In the genomic region with DNA sequence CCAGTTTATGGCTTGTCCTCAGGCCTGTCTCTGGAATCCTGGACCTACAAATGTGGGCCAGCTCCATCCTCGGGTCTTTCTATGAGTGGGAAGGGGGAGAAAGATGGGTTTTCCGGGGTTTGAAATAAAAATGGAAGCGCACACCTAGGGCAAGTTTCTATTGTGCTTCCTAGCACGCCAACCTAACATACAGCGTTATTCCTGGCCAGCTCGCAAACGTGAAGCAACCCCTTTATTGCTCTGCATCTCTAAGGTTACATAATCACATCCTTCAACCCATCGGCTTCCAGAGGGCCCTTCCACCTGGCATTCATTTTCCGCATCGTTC, we compare ENCODE assay signal across 8 mouse cellular contexts. TPM values are rescaled to one million over a fixed set of nuclear protein-coding genes. Genes with fewer than 3 reads are reported as not detected.
DNase-seq lines count a peak whose midpoint lies in the region; ATAC-seq and TF ChIP-seq lines count a peak whose summit lies in the region.

No protein-coding gene starts in this region.

- 25% methylated on average over 10 of the region's 10 CpGs for WGBS in heart, adult 2 months
- 14% methylated on average over 10 of the region's 10 CpGs for WGBS in forebrain, embryonic 15.5 days
- 14% methylated on average over 10 of the region's 10 CpGs for WGBS in liver, embryonic 14.5 days (ENCODE audit: insufficient replicate concordance)

- H3K27me3 ChIP-seq in heart, adult 2 months (ENCODE audit: control insufficient read depth, insufficient read depth, low read length), result peaks cover 7% of the 10 kb centered on the region; the same call in 1 of the 2 replicates
- H3K27me3 ChIP-seq in forebrain, embryonic 15.5 days, result peaks cover 25% of the 10 kb centered on the region
- peaks cover 29% of the 10 kb centered on the region for H3K27me3 ChIP-seq in liver, embryonic 14.5 days (ENCODE audit: control insufficient read depth, insufficient read depth, low read length)

- H3K4me2 ChIP-seq in forebrain, embryonic 15.5 days (replicated peaks), result peak overlapping the region; percentile 96
- peak overlapping the region; percentile 69 for H3K4me2 ChIP-seq in liver, embryonic 14.5 days (ENCODE audit: low read depth)

- ATAC-seq in CD4-positive, CD25-positive, alpha-beta regulatory T cell, adult 4 months, result peak; percentile 19
- ATAC-seq in forebrain, embryonic 15.5 days (replicated peaks), result no peak
- ATAC-seq in liver, embryonic 14.5 days (ENCODE audit: insufficient read depth), result no peak

- H3K27ac ChIP-seq in heart, adult 2 months, result no peak overlapping the region
- no peak overlapping the region for H3K27ac ChIP-seq in forebrain, embryonic 15.5 days (replicated peaks)
- H3K27ac ChIP-seq in liver, embryonic 14.5 days, result no peak overlapping the region

- no peaks in the 10 kb centered on the region for H3K36me3 ChIP-seq in heart, adult 2 months (ENCODE audit: control insufficient read depth, insufficient read depth, low read length)
- H3K36me3 ChIP-seq in forebrain, embryonic 15.5 days, result no peaks in the 10 kb centered on the region
- H3K36me3 ChIP-seq in liver, embryonic 14.5 days (replicated peaks; ENCODE audit: control insufficient read depth, insufficient read depth, low read depth), result no peaks in the 10 kb centered on the region

- peaks cover 2% of the 10 kb centered on the region for H3K4me1 ChIP-seq in heart, adult 2 months (ENCODE audit: control insufficient read depth, insufficient read depth, low read length)
- H3K4me1 ChIP-seq in forebrain, embryonic 15.5 days, result peaks cover 18% of the 10 kb centered on the region
- H3K4me1 ChIP-seq in liver, embryonic 14.5 days (replicated peaks; ENCODE audit: control insufficient read depth in 2 of 2, insufficient read depth in 2 of 2, low read length in 1 of 2), result peaks cover 0 to 4% of the 10 kb centered on the region in 2 experiments; a peak in 1 of 4 replicates

- H3K79me2 ChIP-seq in heart, adult 2 months (replicated peaks; ENCODE audit: control insufficient read depth, insufficient read depth, low read length), result no peaks in the 10 kb centered on the region

- H3K9me3 ChIP-seq in forebrain, embryonic 15.5 days, result no peaks in the 10 kb centered on the region
- H3K9me3 ChIP-seq in liver, embryonic 14.5 days (ENCODE audit: control insufficient read depth, low read length), result no peaks in the 10 kb centered on the region

- intact Hi-C loops in heart, adult 2 months (cut with DNase I), result loop anchor here (5.0 kb wide), 2 partner anchors 46 to 411 kb away; no protein-coding TSS in a partner anchor

- peak overlapping the region; percentile 55 for H3K4me3 ChIP-seq in heart, adult 2 months
- peak overlapping the region; percentile 53 for H3K4me3 ChIP-seq in forebrain, embryonic 15.5 days
- peak overlapping the region; percentile 1 to 51; a peak in 3 of 4 replicates for H3K4me3 ChIP-seq in liver, embryonic 14.5 days (ENCODE audit: insufficient read depth in 1 of 2, low read depth in 2 of 2, low read length in 2 of 2)

- no peak overlapping the region for H3K9ac ChIP-seq in heart, adult 2 months (ENCODE audit: low read depth, low read length)
- no peak overlapping the region for H3K9ac ChIP-seq in forebrain, embryonic 15.5 days (replicated peaks)
- no peak overlapping the region for H3K9ac ChIP-seq in liver, embryonic 14.5 days (replicated peaks)

- no peak for DNase-seq in heart, adult 2 months
- no peak for DNase-seq in heart, adult 18-20 months
- DNase-seq in liver, embryonic 14.5 days (ENCODE audit: low read depth in 3 of 3, low spot score in 3 of 3), result no peak
- no peak for DNase-seq in urinary bladder, postnatal 10 days (ENCODE audit: low spot score)
- no peak for DNase-seq in urinary bladder, postnatal 36 days (ENCODE audit: low spot score in 2 of 2)
- DNase-seq in spleen, postnatal 14 days (ENCODE audit: low spot score in 2 of 2), result no peak

- TF ChIP-seq CTCF in heart, adult 2 months (IDR thresholded peaks at IDR 0.05), result no peak
- TF ChIP-seq CTCF in liver, embryonic 14.5 days (IDR thresholded peaks at IDR 0.05; ENCODE audit: low read depth), result no peak

- TF ChIP-seq POLR2A in heart, adult 2 months (IDR thresholded peaks at IDR 0.05; ENCODE audit: insufficient read depth, low read depth, low read length), result no peak

- TF ChIP-seq EP300 in heart, adult 2 months (IDR thresholded peaks at IDR 0.05; ENCODE audit: insufficient read depth, low read depth, low read length), result no peak
- TF ChIP-seq EP300 in liver, embryonic 14.5 days (IDR thresholded peaks at IDR 0.05; ENCODE audit: low read depth), result no peak

RNA-seq across cellular contexts. Expression of a gene that starts 0.5 kb away (rescaled TPM):
- not detected for total RNA-seq in heart, adult 2 months (2021)
- not detected in 2 replicates for polyA plus RNA-seq in heart, adult 2 months (2012; rRNA removed)
- not detected for total RNA-seq in heart, adult 18-20 months (2021)
- under 1 TPM; 0.59 to 0.81 TPM for polyA plus RNA-seq in CD4-positive, CD25-positive, alpha-beta regulatory T cell, adult 4 months (2017; shearing (Covaris generic))
- polyA plus RNA-seq in forebrain, embryonic 15.5 days (2015; fragmentation: Nextera tagmentation; extraction: Ambion mirVana), result 0.10 and 0.19 TPM in 2 replicates
- polyA plus RNA-seq in liver, embryonic 14.5 days (2012; rRNA removed), result not detected in 2 replicates
- polyA plus RNA-seq in liver, embryonic 14.5 days (2014; fragmentation: Nextera tagmentation; extraction: Ambion mirVana), result 0.04 TPM in 1 of 2 replicates, not detected in the other

RNA-seq across cellular contexts. Expression of a gene that starts 14.8 kb away (rescaled TPM):
- 10 to 100 TPM; 30.0 to 30.8 TPM for total RNA-seq in heart, adult 2 months (2021)
- 43.8 and 59.9 TPM in 2 replicates for polyA plus RNA-seq in heart, adult 2 months (2012; rRNA removed)
- total RNA-seq in heart, adult 18-20 months (2021), result 10 to 100 TPM; 22.6 to 28.5 TPM
- 10 to 100 TPM; 14.3 to 20.0 TPM for polyA plus RNA-seq in CD4-positive, CD25-positive, alpha-beta regulatory T cell, adult 4 months (2017; shearing (Covaris generic))
- 37.6 and 38.7 TPM in 2 replicates for polyA plus RNA-seq in forebrain, embryonic 15.5 days (2015; fragmentation: Nextera tagmentation; extraction: Ambion mirVana)
- polyA plus RNA-seq in liver, embryonic 14.5 days (2012; rRNA removed), result 40.3 and 47.4 TPM in 2 replicates
- 26.2 and 31.4 TPM in 2 replicates for polyA plus RNA-seq in liver, embryonic 14.5 days (2014; fragmentation: Nextera tagmentation; extraction: Ambion mirVana)

RNA-seq across cellular contexts. Expression of a gene that starts 54.3 kb away (rescaled TPM):
- total RNA-seq in heart, adult 2 months (2021), result 10 to 100 TPM; 14.9 to 15.6 TPM
- 7.2 and 13.4 TPM in 2 replicates for polyA plus RNA-seq in heart, adult 2 months (2012; rRNA removed)
- total RNA-seq in heart, adult 18-20 months (2021), result 10 to 100 TPM; 18.4 to 21.3 TPM
- 100 to 1,000 TPM in 1 of 2 experiments, 10 to 100 TPM in 1; 86.5 to 118 TPM for polyA plus RNA-seq in CD4-positive, CD25-positive, alpha-beta regulatory T cell, adult 4 months (2017; shearing (Covaris generic))
- 35.0 and 36.3 TPM in 2 replicates for polyA plus RNA-seq in forebrain, embryonic 15.5 days (2015; fragmentation: Nextera tagmentation; extraction: Ambion mirVana)
- polyA plus RNA-seq in liver, embryonic 14.5 days (2012; rRNA removed), result 6.6 and 13.6 TPM in 2 replicates
- 17.1 and 18.0 TPM in 2 replicates for polyA plus RNA-seq in liver, embryonic 14.5 days (2014; fragmentation: Nextera tagmentation; extraction: Ambion mirVana)
